ENCODE assay signal across 9 mouse cellular contexts in genomic region chr2:148877016-148877770, GRCm38 (mm10). TPM values are rescaled to one million over a fixed set of nuclear protein-coding genes. Genes with fewer than 3 reads are reported as not detected.
DNase-seq lines count a peak whose midpoint lies in the region; ATAC-seq lines count a peak whose summit lies in the region.
"Had no signal": no experiment of that assay in that cellular context is flagged by ENCODE, and none has a peak within 500 bp of the region (broad histone marks: within the 10 kb centered on the region; RNA-seq: fewer than 3 reads in every experiment).

No protein-coding gene starts in this region.

- no peak overlapping the region for H3K4me3 ChIP-seq in stomach, embryonic 16.5 days (replicated peaks; ENCODE audit: low read length)
- no peak overlapping the region for H3K4me3 ChIP-seq in forebrain, embryonic 10.5 days

- H3K4me1 ChIP-seq in stomach, embryonic 16.5 days (ENCODE audit: control insufficient read depth, insufficient read depth, low read length) = peaks cover 28% of the 10 kb centered on the region
- peaks cover 55% of the 10 kb centered on the region for H3K4me1 ChIP-seq in forebrain, embryonic 10.5 days

- H3K36me3 ChIP-seq in stomach, embryonic 16.5 days (ENCODE audit: control insufficient read depth, insufficient read depth, low read length) = no peaks in the 10 kb centered on the region
- H3K36me3 ChIP-seq in forebrain, embryonic 10.5 days (replicated peaks) = peaks cover 14% of the 10 kb centered on the region

- H3K9ac ChIP-seq in stomach, embryonic 16.5 days (ENCODE audit: low read length) = no peak overlapping the region

- no peak for ATAC-seq in stomach, embryonic 16.5 days (ENCODE audit: insufficient read depth, low FRiP score)

- no peaks in the 10 kb centered on the region for H3K9me3 ChIP-seq in stomach, embryonic 16.5 days (replicated peaks; ENCODE audit: control insufficient read depth, low read length)
- H3K9me3 ChIP-seq in forebrain, embryonic 10.5 days = no peaks in the 10 kb centered on the region

- peak; percentile 32 for DNase-seq in right cerebral cortex, postnatal 14 days
- no peak for DNase-seq in right cerebral cortex, postnatal 25 days
- DNase-seq in gastrocnemius, postnatal 10 days = peak; percentile 47
- peak; percentile 71 for DNase-seq in kidney, adult 9 months
- DNase-seq in c-Kit-positive CD71-positive TER-119-positive erythroid progenitor cells, embryonic 14.5 days (ENCODE audit: low spot score) = no peak
- DNase-seq in forebrain, embryonic 10.5 days (ENCODE audit: extremely low spot score, low spot score) = no peak

- WGBS in stomach, embryonic 16.5 days = 22% methylated on average over 3 of the region's 3 CpGs
- 63% methylated on average over 3 of the region's 3 CpGs for WGBS in forebrain, embryonic 10.5 days

- no peak overlapping the region for H3K4me2 ChIP-seq in stomach, embryonic 16.5 days (ENCODE audit: low read depth, low read length)

- H3K27me3 ChIP-seq in stomach, embryonic 16.5 days (ENCODE audit: control insufficient read depth, insufficient read depth, low read length) = no peaks in the 10 kb centered on the region
- H3K27me3 ChIP-seq in forebrain, embryonic 10.5 days (ENCODE audit: poor library complexity, severe bottlenecking) = no peaks in the 10 kb centered on the region

- H3K27ac ChIP-seq in stomach, embryonic 16.5 days (ENCODE audit: low read length) = peak overlapping the region; percentile 38; the same call in 1 of the 2 replicates
- H3K27ac ChIP-seq in forebrain, embryonic 10.5 days = no peak overlapping the region
- H3K27ac ChIP-seq: kidney, postnatal 0 days had no signal

RNA-seq across cellular contexts. Expression of gene Cst3, which starts 1.7 kb away (rescaled TPM):
- total RNA-seq in gastrocnemius, postnatal 10 days (2021) = 100 to 1,000 TPM; 442 to 445 TPM
- polyA plus RNA-seq in stomach, embryonic 16.5 days (2015; fragmentation: Nextera tagmentation; extraction: Ambion mirVana) = 470 and 499 TPM in 2 replicates
- 287 and 297 TPM in 2 replicates for polyA plus RNA-seq in forebrain, embryonic 10.5 days (2016; fragmentation: Nextera tagmentation; extraction: Ambion mirVana)

RNA-seq across cellular contexts. Expression of gene 9230104L09Rik, which starts 12.4 kb away (rescaled TPM):
- total RNA-seq in gastrocnemius, postnatal 10 days (2021) = 1 to 10 TPM; 1.5 to 1.6 TPM
- polyA plus RNA-seq in stomach, embryonic 16.5 days (2015; fragmentation: Nextera tagmentation; extraction: Ambion mirVana) = not detected in 2 replicates
- not detected in 2 replicates for polyA plus RNA-seq in forebrain, embryonic 10.5 days (2016; fragmentation: Nextera tagmentation; extraction: Ambion mirVana)
- polyA plus RNA-seq: brain, embryonic 14.5 days; kidney, postnatal 0 days had no signal

RNA-seq across cellular contexts. Expression of gene Cst9, which starts 42.2 kb away (rescaled TPM):
- total RNA-seq in gastrocnemius, postnatal 10 days (2021) = not detected
- polyA plus RNA-seq in stomach, embryonic 16.5 days (2015; fragmentation: Nextera tagmentation; extraction: Ambion mirVana) = not detected in 2 replicates
- polyA plus RNA-seq in forebrain, embryonic 10.5 days (2016; fragmentation: Nextera tagmentation; extraction: Ambion mirVana) = not detected in 2 replicates
- polyA plus RNA-seq: brain, embryonic 14.5 days; kidney, postnatal 0 days had no signal

RNA-seq across cellular contexts. Expression of gene Cst13, which starts 57.3 kb away (rescaled TPM):
- total RNA-seq in gastrocnemius, postnatal 10 days (2021) = not detected
- polyA plus RNA-seq in stomach, embryonic 16.5 days (2015; fragmentation: Nextera tagmentation; extraction: Ambion mirVana) = not detected in 2 replicates
- polyA plus RNA-seq in forebrain, embryonic 10.5 days (2016; fragmentation: Nextera tagmentation; extraction: Ambion mirVana) = not detected in 2 replicates
- polyA plus RNA-seq: brain, embryonic 14.5 days; kidney, postnatal 0 days had no signal

Comparison
In these comparisons a context has a peak if more than half of its experiments do, and no peak if none do; other contexts are left out.
1. DNase-seq: peak in right cerebral cortex, postnatal 14 days (single experiment), gastrocnemius, postnatal 10 days (single experiment) and kidney, adult 9 months (single experiment); none in right cerebral cortex, postnatal 25 days (single experiment), c-Kit-positive CD71-positive TER-119-positive erythroid progenitor cells, embryonic 14.5 days (single experiment) and forebrain, embryonic 10.5 days (single experiment).